Mouse (Mus musculus) hindbrain, embryonic 12.5 days (tissue): Measurements from ENCODE around the gene Svs6. TPM values are rescaled to one million over a fixed set of nuclear protein-coding genes. Genes with fewer than 3 reads are reported as not detected.
"Not testable (repeated sequence)": the region's sequence is repeated elsewhere in the genome, so short reads cannot be mapped to it uniquely, and the experiment has no call there.

Experiments used
- ATAC-seq: fragments of 200-750 bp; cut with Nextera tagmentation; 2 replicates; pipeline ENCODE4 v1.8.0; 2017; ENCODE audit warnings: moderate TSS enrichment; ENCODE audit not compliant: low FRiP score
- H3K27ac ChIP-seq: fragments of 300-500 bp; sonication (generic); 2 replicates; pipeline ENCODE4 v1.5.1; 2016; ENCODE audit warnings: mild to moderate bottlenecking
- H3K27me3 ChIP-seq: fragments of 300-500 bp; sonication (generic); 2 replicates; pipeline ENCODE4 v1.6.1; 2016; ENCODE audit warnings: mild to moderate bottlenecking
- H3K36me3 ChIP-seq: fragments of 300-500 bp; sonication (generic); 2 replicates; pipeline ENCODE4 v1.6.1; 2016; ENCODE audit warnings: mild to moderate bottlenecking
- H3K4me1 ChIP-seq: fragments of 300-500 bp; sonication (generic); 2 replicates; pipeline ENCODE4 v1.6.1; 2016
- H3K4me2 ChIP-seq: fragments of 300-500 bp; sonication (generic); replicated peaks from 2 replicates; pipeline ENCODE4 v1.6.1; 2016; ENCODE audit warnings: mild to moderate bottlenecking
- H3K4me3 ChIP-seq: fragments of 300-500 bp; sonication (generic); 2 replicates; pipeline ENCODE4 v1.5.1; 2016; ENCODE audit warnings: mild to moderate bottlenecking
- H3K9ac ChIP-seq: fragments of 300-500 bp; sonication (generic); 2 replicates; pipeline ENCODE4 v1.6.1; 2016; ENCODE audit warnings: mild to moderate bottlenecking, moderate library complexity
- H3K9me3 ChIP-seq: fragments of 300-500 bp; sonication (generic); replicated peaks from 2 replicates; pipeline ENCODE4 v1.6.1; 2016; ENCODE audit warnings: mild to moderate bottlenecking
- WGBS: fragments of 180-500 bp; shearing (Covaris S2); methylation state at CpG from one replicate; pipeline ENCODE4 v1.1.7; 2016; 5-methylcytosine and 5-hydroxymethylcytosine counted together
- polyA plus RNA-seq: library from polyadenylated mRNA; unstranded; fragments of >200 nt; fragmentation: Nextera tagmentation; extraction: Ambion mirVana; gene quantifications from 2 replicates; pipeline ENCODE4 v1.2.1, GENCODE M21; 2016

The Svs6 gene
- polyA plus RNA-seq: not detected in 2 replicates

DNA sequence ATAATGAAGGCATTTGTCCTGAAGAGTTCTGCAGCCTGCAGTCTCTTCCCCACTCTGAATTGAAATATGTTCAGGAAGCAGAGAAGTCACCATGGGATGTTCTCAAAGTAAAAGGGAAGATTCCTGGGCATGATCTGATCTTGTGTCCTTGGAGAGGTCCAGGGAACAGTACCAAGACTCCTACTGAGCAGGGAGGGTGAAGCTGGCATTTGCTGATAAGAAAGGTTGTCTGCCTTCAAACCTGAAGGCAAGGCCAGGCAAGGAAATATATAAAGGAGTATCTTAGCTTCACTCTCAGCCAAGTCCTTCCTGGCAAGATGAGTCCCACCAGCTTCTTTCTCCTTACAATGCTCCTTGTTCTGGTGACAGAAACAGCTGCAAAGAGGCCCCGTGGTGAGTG lies at the start of gene Svs6:
Gene Svs6 (plus strand): TSS at position 301 of the 400 bp plus-strand sequence.
- WGBS: 68% methylated on average over 1 of the region's 1 CpGs
- not testable (repeated sequence) for H3K9ac ChIP-seq, H3K4me3 ChIP-seq, H3K36me3 ChIP-seq, H3K9me3 ChIP-seq, H3K4me1 ChIP-seq, H3K4me2 ChIP-seq, H3K27ac ChIP-seq, ATAC-seq, H3K27me3 ChIP-seq

DNA sequence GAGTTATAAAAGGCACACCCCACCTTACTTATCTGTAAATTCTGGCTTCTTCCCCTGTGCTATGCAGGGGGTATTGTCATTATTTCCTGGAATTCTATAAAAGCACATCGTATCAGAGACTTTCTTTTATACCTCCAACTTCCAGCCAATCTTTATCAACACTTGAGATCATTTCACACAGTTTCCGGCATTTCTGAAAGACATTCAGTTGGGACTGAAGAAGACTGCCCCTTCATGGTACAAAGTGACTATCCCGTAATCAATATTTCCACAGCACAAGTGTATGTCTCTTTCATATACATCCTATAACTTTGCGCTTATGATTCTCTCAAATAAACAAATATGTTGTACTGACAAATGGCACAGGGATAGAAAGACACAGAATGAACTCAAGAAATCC lies 38.2 kb upstream of the Svs6 start, which contains the start of gene Svs4:
Gene Svs4 (minus strand): TSS at position 101 of the 400 bp plus-strand sequence.
- no peak for ATAC-seq
- Histone ChIP-seq H3K27me3 (no peaks in the 10 kb centered on the region), H3K9ac (no peak within 1 kb of the TSS), H3K9me3 (no peaks in the 10 kb centered on the region), H3K4me3 (no peak within 1 kb of the TSS), H3K4me1 (no peaks in the 10 kb centered on the region), H3K36me3 (no peaks in the 10 kb centered on the region), H3K4me2 (no peak within 1 kb of the TSS), H3K27ac (no peak within 1 kb of the TSS)
- WGBS: 91% methylated on average over 4 of the region's 4 CpGs

DNA sequence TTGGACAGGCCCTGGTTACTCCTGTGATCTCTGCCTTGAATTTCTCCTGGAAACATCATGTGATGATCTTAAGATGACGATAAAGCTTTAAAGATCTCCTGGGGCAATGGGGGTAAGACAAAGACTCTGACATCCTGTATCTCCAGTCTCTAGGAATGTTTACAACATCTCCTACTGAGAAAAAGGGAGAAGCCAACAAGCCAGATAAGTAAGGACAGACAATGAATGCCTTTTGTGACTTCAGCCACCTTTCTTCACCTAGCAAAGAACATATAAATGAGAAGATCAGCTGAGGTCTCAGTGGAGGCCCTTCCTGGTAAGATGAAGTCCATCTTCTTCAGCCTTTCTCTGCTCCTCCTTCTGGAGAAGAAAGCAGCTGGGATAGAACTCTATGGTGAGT lies 27.6 kb upstream of the Svs6 start, which contains the start of gene Svs3a:
Gene Svs3a (plus strand): TSS at position 301 of the 400 bp plus-strand sequence.
- WGBS: 68% methylated on average over 1 of the region's 1 CpGs
- H3K27ac ChIP-seq, H3K36me3 ChIP-seq, H3K4me2 ChIP-seq, H3K9me3 ChIP-seq, H3K4me1 ChIP-seq, H3K27me3 ChIP-seq, H3K9ac ChIP-seq, ATAC-seq, H3K4me3 ChIP-seq: not testable (repeated sequence)

DNA sequence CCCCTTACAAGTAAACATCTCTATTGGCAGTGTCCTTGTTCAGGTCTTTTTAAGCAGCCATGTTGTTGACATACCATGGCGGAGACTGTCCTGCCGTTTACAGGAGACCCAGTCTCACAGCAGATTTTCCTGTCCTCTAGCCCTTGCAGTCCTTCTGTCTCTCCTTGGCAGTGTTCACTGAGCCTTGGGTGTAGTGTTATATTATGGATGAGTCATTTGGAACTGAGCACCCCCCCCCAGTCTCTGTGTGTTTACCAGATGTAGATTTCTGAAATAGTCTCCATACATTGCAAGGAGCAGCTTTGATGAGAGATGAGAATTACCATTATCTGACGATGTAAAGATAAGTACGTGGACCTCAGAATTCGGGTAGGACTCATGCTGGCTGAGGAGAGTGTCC lies 4.0 kb upstream of the Svs6 start:
- Histone ChIP-seq H3K27ac (no peak overlapping the region), H3K4me2 (no peak overlapping the region), H3K4me3 (no peak overlapping the region), H3K9ac (no peak overlapping the region), H3K9me3 (no peaks in the 10 kb centered on the region), H3K36me3 (no peaks in the 10 kb centered on the region), H3K27me3 (no peaks in the 10 kb centered on the region), H3K4me1 (no peaks in the 10 kb centered on the region)
- ATAC-seq: no peak
- WGBS: 85% methylated on average over 5 of the region's 5 CpGs

DNA sequence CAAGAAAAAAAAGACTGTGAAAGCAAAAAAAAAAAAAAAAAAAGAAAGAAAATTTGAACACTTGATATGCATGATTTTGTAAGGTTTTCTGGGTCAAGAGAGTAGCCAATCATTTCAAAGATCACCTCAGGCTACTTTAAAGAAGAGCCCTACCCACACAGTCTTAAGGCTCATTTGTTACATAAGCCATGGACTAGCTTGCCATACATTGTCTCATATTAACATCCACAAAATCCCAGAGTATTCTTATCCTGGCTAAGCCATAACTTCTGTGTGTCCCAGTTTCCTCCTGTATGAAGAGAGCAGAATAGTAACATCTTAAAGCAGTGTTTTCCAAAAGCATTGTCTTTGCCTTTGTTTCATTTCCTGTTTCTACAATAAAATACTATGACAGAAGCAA lies 1.1 kb upstream of the Svs6 start:
- not testable (repeated sequence) for H3K9ac ChIP-seq, H3K27me3 ChIP-seq, H3K36me3 ChIP-seq, H3K27ac ChIP-seq, ATAC-seq, H3K9me3 ChIP-seq, H3K4me1 ChIP-seq, H3K4me3 ChIP-seq, H3K4me2 ChIP-seq

DNA sequence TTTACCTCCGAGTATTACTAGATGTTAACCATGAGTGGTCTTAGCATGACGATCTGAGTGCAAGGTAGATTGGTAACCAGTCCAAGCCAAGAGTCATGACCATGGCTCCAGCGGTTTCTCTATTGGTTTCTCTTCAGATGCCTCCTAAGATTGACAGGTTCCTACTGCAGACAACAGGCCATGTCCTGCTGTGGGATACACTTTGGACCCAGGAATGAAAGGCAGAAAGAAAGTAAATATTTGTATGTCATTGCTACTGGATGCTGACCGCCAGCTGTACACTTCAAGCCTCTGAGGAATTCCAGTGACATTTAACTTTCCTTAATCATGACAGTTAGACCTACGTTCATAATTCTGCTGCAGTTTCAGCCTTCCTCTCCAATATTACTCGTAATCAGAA lies 4.4 kb downstream of the Svs6 start:
- no peaks in the 10 kb centered on the region for H3K27me3 ChIP-seq
- H3K4me3 ChIP-seq: no peak overlapping the region
- H3K4me2 ChIP-seq: no peak overlapping the region
- H3K9me3 ChIP-seq: no peaks in the 10 kb centered on the region
- H3K4me1 ChIP-seq: no peaks in the 10 kb centered on the region
- no peak overlapping the region for H3K9ac ChIP-seq
- H3K36me3 ChIP-seq: no peaks in the 10 kb centered on the region
- WGBS: 88% methylated on average over 6 of the region's 6 CpGs
- no peak overlapping the region for H3K27ac ChIP-seq
- no peak for ATAC-seq

DNA sequence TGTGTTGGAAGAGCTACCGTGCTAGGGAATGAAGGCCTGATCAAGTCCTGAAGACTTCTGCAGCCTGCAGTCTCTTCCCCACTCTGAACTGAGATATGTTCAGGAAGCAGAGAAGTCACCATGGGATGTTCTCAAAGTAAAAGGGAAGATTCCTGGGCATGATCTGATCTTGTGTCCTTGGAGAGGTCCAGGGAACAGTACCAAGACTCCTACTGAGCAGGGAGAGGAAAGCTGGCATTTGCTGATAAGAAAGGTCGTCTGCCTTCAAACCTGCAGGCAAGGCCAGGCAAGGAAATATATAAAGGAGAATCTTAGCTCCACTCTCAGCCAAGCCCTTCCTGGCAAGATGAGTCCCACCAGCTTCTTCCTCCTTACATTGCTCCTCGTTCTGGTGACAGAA lies 15.9 kb downstream of the Svs6 start, which contains the start of gene Svs5:
Gene Svs5 (plus strand): TSS at position 301 of the 400 bp plus-strand sequence.
- not testable (repeated sequence) for H3K4me2 ChIP-seq, H3K27ac ChIP-seq, H3K9ac ChIP-seq, H3K4me1 ChIP-seq, H3K27me3 ChIP-seq, H3K9me3 ChIP-seq, ATAC-seq, H3K4me3 ChIP-seq, H3K36me3 ChIP-seq
- 84% methylated on average over 3 of the region's 3 CpGs for WGBS

DNA sequence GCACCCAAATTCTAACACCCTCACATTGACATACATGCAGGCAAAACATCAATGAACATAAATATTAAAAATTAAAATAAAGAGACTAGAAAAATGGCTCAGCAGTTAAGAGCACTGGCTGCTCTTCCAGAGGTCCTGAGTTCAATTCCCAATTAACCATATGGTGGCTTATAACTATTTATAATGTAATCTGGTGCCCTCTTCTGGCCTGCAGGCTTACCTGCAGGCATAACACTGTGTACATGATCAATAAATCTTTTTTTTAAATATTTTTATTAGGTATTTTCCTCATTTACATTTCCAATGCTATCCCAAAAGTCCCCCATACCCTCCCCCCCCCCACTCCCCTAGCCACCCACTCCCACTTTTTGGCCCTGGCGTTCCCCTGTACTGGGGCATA lies 27.2 kb downstream of the Svs6 start:
- WGBS: 64% methylated on average over 1 of the region's 1 CpGs

DNA sequence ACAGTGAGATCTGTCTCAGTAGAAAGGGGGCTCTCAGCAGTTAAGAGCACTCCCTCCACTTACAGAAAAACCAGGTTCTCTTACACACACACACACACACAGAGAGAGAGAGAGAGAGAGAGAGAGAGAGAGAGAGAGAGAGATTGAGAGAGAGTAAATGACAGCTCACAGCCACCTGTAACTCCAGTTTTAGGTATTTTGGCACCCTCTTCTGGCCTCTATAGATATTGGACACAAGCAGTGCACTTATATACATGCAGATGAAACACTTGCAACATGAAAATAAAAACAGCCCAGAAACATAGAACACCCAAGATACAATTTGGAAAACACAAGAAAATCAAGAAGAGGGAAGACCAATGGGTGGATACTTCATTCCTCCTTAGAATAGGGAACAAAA lies 31.1 kb downstream of the Svs6 start:
- not testable (repeated sequence) for H3K4me1 ChIP-seq, H3K27ac ChIP-seq, H3K9ac ChIP-seq, H3K36me3 ChIP-seq, H3K4me2 ChIP-seq, H3K27me3 ChIP-seq, H3K9me3 ChIP-seq, ATAC-seq, H3K4me3 ChIP-seq

More for the DNA sequence above, 27.2 kb downstream of the Svs6 start:
- not testable (repeated sequence) for ATAC-seq, H3K27me3 ChIP-seq, H3K9ac ChIP-seq, H3K4me1 ChIP-seq, H3K27ac ChIP-seq, H3K36me3 ChIP-seq, H3K9me3 ChIP-seq, H3K4me3 ChIP-seq, H3K4me2 ChIP-seq

DNA sequence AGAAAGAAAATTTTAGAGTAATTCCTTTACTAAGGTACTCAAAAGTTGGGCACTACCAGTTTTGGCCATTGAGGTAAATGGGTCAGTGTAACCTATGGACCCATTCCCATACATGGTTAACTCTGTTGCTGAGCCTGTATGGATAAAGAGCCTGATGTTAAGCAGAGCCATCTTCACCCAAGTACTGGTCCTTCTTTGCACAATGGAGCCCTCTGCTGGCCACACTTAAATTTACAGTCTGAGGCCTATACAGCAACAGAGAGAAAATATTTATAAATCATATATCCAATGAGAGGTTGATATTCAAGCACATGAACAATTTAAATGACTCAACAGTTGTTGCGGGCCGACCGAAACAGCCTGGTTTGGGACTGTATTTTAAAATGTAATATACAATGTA lies 32.4 kb downstream of the Svs6 start:
- ATAC-seq: no peak
- WGBS: 94% methylated on average over 3 of the region's 3 CpGs
- Histone ChIP-seq H3K9me3 (no peaks in the 10 kb centered on the region), H3K27me3 (no peaks in the 10 kb centered on the region), H3K4me3 (no peak overlapping the region), H3K4me2 (no peak overlapping the region), H3K9ac (no peak overlapping the region), H3K27ac (no peak overlapping the region), H3K4me1 (no peaks in the 10 kb centered on the region), H3K36me3 (no peaks in the 10 kb centered on the region)

DNA sequence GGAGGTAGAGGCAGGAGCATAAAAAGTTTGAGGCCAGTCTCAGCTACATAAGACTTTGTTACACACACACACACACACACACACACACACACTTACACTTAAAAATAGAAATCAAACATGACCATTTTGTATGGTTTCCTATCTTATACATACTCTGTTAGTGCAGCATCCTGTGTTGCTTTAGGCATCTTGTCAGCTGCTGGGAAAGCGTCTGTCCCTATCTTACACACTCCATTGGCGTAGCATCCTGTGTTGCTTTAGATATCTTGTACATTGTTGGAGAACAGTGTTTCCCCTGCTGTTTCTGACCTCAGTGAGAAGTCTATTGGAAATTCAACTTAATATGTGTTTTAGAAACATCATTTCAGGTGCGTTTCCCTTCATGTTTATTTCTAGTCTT lies 36.1 kb downstream of the Svs6 start:
- no peaks in the 10 kb centered on the region for H3K27me3 ChIP-seq
- H3K27ac ChIP-seq: no peak overlapping the region
- no peaks in the 10 kb centered on the region for H3K9me3 ChIP-seq
- 86% methylated on average over 3 of the region's 3 CpGs for WGBS
- no peak overlapping the region for H3K4me2 ChIP-seq
- no peak overlapping the region for H3K4me3 ChIP-seq
- no peaks in the 10 kb centered on the region for H3K36me3 ChIP-seq
- no peak overlapping the region for H3K9ac ChIP-seq
- H3K4me1 ChIP-seq: no peaks in the 10 kb centered on the region
- ATAC-seq: no peak

DNA sequence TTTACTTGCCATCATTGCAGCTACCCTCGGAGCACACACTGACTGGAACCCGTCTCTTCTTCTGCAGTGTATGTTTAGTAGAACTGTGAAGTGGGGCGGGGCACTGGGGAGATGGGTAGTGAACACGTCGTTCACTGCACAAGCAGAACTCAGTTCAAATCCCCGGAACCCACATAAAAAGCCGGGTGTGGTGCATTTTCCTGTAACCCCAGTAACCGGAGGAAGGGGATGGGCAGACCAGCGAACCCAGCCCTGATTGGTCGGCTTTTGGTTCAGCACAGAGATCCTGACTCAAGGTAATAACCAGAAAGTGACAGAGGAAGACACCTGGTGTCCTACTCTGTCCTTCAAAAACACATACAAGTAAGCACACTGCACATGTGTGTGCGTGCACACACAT lies 36.8 kb downstream of the Svs6 start:
- no peak for ATAC-seq
- H3K36me3 ChIP-seq: no peaks in the 10 kb centered on the region
- H3K9me3 ChIP-seq: no peaks in the 10 kb centered on the region
- H3K4me3 ChIP-seq: no peak overlapping the region
- no peaks in the 10 kb centered on the region for H3K27me3 ChIP-seq
- no peak overlapping the region for H3K4me2 ChIP-seq
- WGBS: 90% methylated on average over 11 of the region's 11 CpGs
- H3K4me1 ChIP-seq: no peaks in the 10 kb centered on the region
- no peak overlapping the region for H3K27ac ChIP-seq
- H3K9ac ChIP-seq: no peak overlapping the region

DNA sequence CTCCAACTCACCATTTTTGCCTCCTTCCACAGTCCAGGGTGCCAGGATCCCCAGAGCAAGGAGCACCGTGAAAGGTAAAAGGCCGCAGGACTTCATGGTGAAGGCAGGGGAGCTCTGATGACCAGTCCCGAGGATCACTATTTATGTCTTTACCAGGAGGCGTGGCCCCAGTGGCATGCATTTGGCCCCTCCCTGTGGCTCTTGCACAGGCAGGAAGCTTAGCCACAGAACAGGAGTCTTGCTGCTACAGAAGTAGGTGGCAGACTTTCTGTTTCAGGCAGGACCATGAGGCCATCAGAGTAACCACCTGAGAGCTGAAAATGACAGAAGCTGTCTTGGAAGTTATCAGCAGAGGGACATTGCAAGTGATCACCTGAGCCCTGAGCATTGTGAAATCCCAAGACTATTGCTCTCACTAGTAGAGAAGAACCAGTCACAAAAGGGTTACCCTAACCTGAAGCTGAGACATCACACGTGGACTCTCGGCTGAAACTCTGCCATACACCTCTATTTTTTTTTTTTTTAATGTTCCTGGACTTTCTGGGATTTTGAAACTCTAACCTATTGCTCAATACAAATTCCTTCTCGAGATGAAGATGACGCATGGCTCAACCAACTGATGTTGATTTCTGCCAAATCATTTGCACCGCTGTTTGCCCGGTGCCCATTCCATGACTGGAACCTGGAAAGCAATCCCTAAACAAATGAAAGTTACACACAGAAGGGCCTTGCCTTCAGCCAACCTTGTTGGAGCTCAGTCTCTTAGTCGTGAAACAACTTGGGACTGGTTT lies 39.8 kb downstream of the Svs6 start:
- Histone ChIP-seq H3K36me3 (no peaks in the 10 kb centered on the region), H3K9me3 (no peaks in the 10 kb centered on the region), H3K27me3 (0 out of 2 replicates have a peak, but pooled peaks cover 2% of the 10 kb centered on the region), H3K27ac (no peak overlapping the region), H3K4me1 (peaks cover 7% of the 10 kb centered on the region; the same call in 1 of the 2 replicates), H3K4me2 (no peak overlapping the region), H3K9ac (no peak overlapping the region), H3K4me3 (no peak overlapping the region)
- 82% methylated on average over 11 of the region's 11 CpGs for WGBS
- ATAC-seq: no peak
